Mouse (Mus musculus): ENCODE results near the gene Cpt1c.

- TF ChIP-seq CTCF (IDR thresholded peaks at IDR 0.05; ENCODE audit: extremely low read depth, insufficient read length, insufficient replicate concordance, low read depth, low read length) (no peak), POLR2A (IDR thresholded peaks at IDR 0.05; ENCODE audit: low read depth, low read length) (no peak)
These were observed 8.0 kb downstream of the Cpt1c start for GRCm38 (mm10) chr7:44966638-44967037.
